Mouse (Mus musculus): ENCODE results near the gene Camk1d. TPM values are rescaled to one million over a fixed set of nuclear protein-coding genes. Genes with fewer than 3 reads are reported as not detected.

The Camk1d gene
- polyA plus RNA-seq, 1 experiment from 2014 or later: 7.6 TPM

DNA sequence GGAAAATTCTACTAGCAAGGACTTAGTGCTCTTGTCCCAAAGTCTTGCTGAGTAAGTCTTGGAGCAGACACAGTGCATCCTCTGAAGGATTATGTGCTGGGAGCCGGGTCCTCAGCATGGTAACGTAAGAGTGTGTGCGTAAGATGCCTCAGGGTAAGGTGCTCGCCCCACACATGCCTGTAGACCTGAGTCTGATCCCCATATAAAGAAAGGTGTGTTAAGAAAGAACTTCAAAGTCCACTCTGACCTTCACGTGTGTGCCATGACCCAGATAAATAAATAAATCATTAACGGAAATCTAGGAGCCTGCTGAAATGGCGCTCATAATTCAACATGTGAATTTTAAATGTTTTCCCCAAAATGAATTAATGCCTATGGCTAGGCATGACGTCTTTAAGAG, 37.5 kb downstream of the Camk1d start:
- WGBS: 75% methylated on average over 8 of the region's 8 CpGs
- no peaks in the 10 kb centered on the region for H3K36me3 ChIP-seq
- H3K4me3 ChIP-seq (replicated peaks): no peak overlapping the region
- no peak overlapping the region for H3K9ac ChIP-seq (replicated peaks)
- H3K27me3 ChIP-seq (replicated peaks): no peaks in the 10 kb centered on the region
- ATAC-seq (ENCODE audit: low FRiP score): no peak
- H3K9me3 ChIP-seq (replicated peaks): no peaks in the 10 kb centered on the region
- no peak overlapping the region for H3K27ac ChIP-seq (replicated peaks)
- peaks cover 14% of the 10 kb centered on the region for H3K4me1 ChIP-seq
- no peak overlapping the region for H3K4me2 ChIP-seq

DNA sequence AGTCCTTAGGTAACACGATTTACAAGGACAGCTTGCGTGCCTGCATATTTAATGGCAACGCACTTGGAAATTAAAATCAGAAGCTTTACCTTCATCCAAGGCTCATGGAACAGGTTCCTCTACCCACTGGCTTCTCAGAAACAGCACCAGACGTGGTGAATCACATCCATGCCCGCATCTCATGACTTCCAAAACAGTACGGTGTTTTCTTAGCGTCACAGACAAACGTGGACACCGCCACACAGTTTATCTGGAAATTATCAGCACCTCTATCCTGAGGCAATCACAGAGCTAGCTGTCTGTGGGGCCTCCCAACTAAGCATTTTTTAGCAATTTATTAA, 38.2 kb downstream of the Camk1d start:
- H3K4me1 ChIP-seq: peaks cover 14% of the 10 kb centered on the region
- no peak overlapping the region for H3K4me2 ChIP-seq
- H3K9me3 ChIP-seq (replicated peaks): no peaks in the 10 kb centered on the region
- no peak overlapping the region for H3K4me3 ChIP-seq (replicated peaks)
- no peak for ATAC-seq (ENCODE audit: low FRiP score)
- H3K9ac ChIP-seq (replicated peaks): no peak overlapping the region
- no peaks in the 10 kb centered on the region for H3K27me3 ChIP-seq (replicated peaks)
- no peaks in the 10 kb centered on the region for H3K36me3 ChIP-seq
- peak overlapping the region; percentile 33; the same call in 1 of the 2 replicates for H3K27ac ChIP-seq (replicated peaks)
- WGBS: 57% methylated on average over 9 of the region's 9 CpGs

- Histone ChIP-seq H3K9ac (replicated peaks) (no peak overlapping the region), H3K4me3 (replicated peaks) (no peak overlapping the region), H3K9me3 (replicated peaks) (no peaks in the 10 kb centered on the region), H3K4me2 (no peak overlapping the region), H3K4me1 (peaks cover 14% of the 10 kb centered on the region), H3K27me3 (replicated peaks) (no peaks in the 10 kb centered on the region), H3K36me3 (no peaks in the 10 kb centered on the region), H3K27ac (replicated peaks) (peak overlapping the region; percentile 33; the same call in 1 of the 2 replicates)
- ATAC-seq (ENCODE audit: low FRiP score): peak; percentile 41; the same call in 1 of the 2 replicates
- WGBS: 75% methylated on average over 12 of the region's 12 CpGs
Observed at GRCm38 (mm10) chr2:5675431-5676142, 38.7 kb downstream of the Camk1d start.

- Histone ChIP-seq H3K4me3 (replicated peaks) (no peak overlapping the region), H3K4me1 (peaks cover 14% of the 10 kb centered on the region), H3K27me3 (replicated peaks) (no peaks in the 10 kb centered on the region), H3K9ac (replicated peaks) (no peak overlapping the region), H3K27ac (replicated peaks) (no peak overlapping the region), H3K9me3 (replicated peaks) (no peaks in the 10 kb centered on the region), H3K4me2 (no peak overlapping the region), H3K36me3 (no peaks in the 10 kb centered on the region)
- no peak for ATAC-seq (ENCODE audit: low FRiP score)
- 95% methylated on average over 9 of the region's 9 CpGs for WGBS
Observed at GRCm38 (mm10) chr2:5674512-5674911, 39.8 kb downstream of the Camk1d start.

- no peaks in the 10 kb centered on the region for H3K36me3 ChIP-seq
- H3K4me1 ChIP-seq: peaks cover 14% of the 10 kb centered on the region
- no peaks in the 10 kb centered on the region for H3K27me3 ChIP-seq (replicated peaks)
- H3K4me3 ChIP-seq (replicated peaks): no peak overlapping the region
- no peak overlapping the region for H3K9ac ChIP-seq (replicated peaks)
- no peaks in the 10 kb centered on the region for H3K9me3 ChIP-seq (replicated peaks)
- no peak overlapping the region for H3K27ac ChIP-seq (replicated peaks)
- WGBS: 91% methylated on average over 6 of the region's 6 CpGs
- H3K4me2 ChIP-seq: no peak overlapping the region
- ATAC-seq (ENCODE audit: low FRiP score): no peak
Observed at GRCm38 (mm10) chr2:5673816-5674215, 40.5 kb downstream of the Camk1d start.

- H3K36me3 ChIP-seq: no peaks in the 10 kb centered on the region
- WGBS: 54% methylated on average over 7 of the region's 7 CpGs
- no peak for ATAC-seq (ENCODE audit: low FRiP score)
- no peak overlapping the region for H3K4me2 ChIP-seq
- H3K9me3 ChIP-seq (replicated peaks): no peaks in the 10 kb centered on the region
- peaks cover 14% of the 10 kb centered on the region for H3K4me1 ChIP-seq
- no peaks in the 10 kb centered on the region for H3K27me3 ChIP-seq (replicated peaks)
- no peak overlapping the region for H3K9ac ChIP-seq (replicated peaks)
- H3K27ac ChIP-seq (replicated peaks): no peak overlapping the region
- no peak overlapping the region for H3K4me3 ChIP-seq (replicated peaks)
Observed at GRCm38 (mm10) chr2:5672906-5673589, 41.3 kb downstream of the Camk1d start.

GRCm38 (mm10) chr2:5670146-5670545, 44.2 kb downstream of the Camk1d start:
- H3K9me3 ChIP-seq (replicated peaks): no peaks in the 10 kb centered on the region
- H3K9ac ChIP-seq (replicated peaks): no peak overlapping the region
- no peaks in the 10 kb centered on the region for H3K27me3 ChIP-seq (replicated peaks)
- 0 out of 2 replicates have a peak, but pooled peaks cover 3% of the 10 kb centered on the region for H3K4me1 ChIP-seq
- no peaks in the 10 kb centered on the region for H3K36me3 ChIP-seq
- no peak overlapping the region for H3K27ac ChIP-seq (replicated peaks)
- H3K4me2 ChIP-seq: no peak overlapping the region
- no peak overlapping the region for H3K4me3 ChIP-seq (replicated peaks)
- 91% methylated on average over 10 of the region's 10 CpGs for WGBS
- no peak for ATAC-seq (ENCODE audit: low FRiP score)

DNA sequence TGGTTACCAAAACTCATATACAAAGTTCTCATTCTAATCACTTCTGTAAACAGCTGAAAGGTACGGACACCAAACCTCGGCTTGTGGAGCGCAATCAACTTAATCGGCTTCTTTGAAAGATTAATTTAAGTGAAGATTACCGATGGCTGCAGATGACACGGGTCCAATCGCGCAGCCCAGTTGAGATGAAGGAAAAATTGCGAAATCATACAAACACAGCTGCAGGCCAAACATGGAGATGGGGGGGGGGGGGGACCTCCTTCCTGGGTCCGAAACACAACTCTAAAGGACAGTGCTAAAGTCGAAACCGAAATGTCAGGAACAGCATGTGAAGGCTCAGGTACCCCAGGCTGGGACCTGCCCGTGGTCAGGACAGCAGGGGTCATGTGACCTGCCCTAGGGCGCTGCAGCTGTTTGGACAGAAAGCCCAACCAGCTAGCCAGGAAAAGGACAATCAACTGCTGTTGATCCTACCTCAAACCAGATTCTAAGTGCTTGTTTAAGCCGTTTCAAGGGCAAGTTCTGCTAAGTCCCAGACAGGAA, 44.7 kb downstream of the Camk1d start:
- Histone ChIP-seq H3K4me3 (replicated peaks) (no peak overlapping the region), H3K36me3 (no peaks in the 10 kb centered on the region), H3K9me3 (replicated peaks) (no peaks in the 10 kb centered on the region), H3K27ac (replicated peaks) (no peak overlapping the region), H3K4me2 (no peak overlapping the region), H3K4me1 (0 out of 2 replicates have a peak, but pooled peaks cover 3% of the 10 kb centered on the region), H3K27me3 (replicated peaks) (no peaks in the 10 kb centered on the region), H3K9ac (replicated peaks) (no peak overlapping the region)
- WGBS: 93% methylated on average over 15 of the region's 15 CpGs
- no peak for ATAC-seq (ENCODE audit: low FRiP score)

DNA sequence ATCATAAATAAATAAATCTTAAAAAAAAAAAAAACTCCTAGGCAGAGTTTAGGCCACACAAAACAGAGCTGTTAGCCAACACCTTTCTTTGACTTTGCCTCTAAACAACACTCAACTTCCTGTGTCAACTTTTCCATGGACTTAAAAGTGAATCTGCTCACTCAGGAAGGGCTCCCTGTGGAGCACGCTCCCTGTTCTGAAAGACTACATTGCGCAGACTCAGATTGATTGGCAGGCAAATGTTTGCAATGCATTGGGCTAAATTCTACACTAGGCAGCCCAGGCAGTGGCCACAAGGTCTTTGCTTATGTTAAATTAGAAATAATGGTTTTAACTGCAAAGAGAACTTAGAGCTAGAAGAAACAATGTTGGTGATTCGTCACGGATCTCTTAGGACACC, 45.4 kb downstream of the Camk1d start:
- H3K27ac ChIP-seq (replicated peaks): no peak overlapping the region
- no peak overlapping the region for H3K4me3 ChIP-seq (replicated peaks)
- 88% methylated on average over 4 of the region's 4 CpGs for WGBS
- H3K27me3 ChIP-seq (replicated peaks): no peaks in the 10 kb centered on the region
- H3K4me2 ChIP-seq: no peak overlapping the region
- ATAC-seq (ENCODE audit: low FRiP score): no peak
- H3K4me1 ChIP-seq: 0 out of 2 replicates have a peak, but pooled peaks cover 3% of the 10 kb centered on the region
- H3K36me3 ChIP-seq: no peaks in the 10 kb centered on the region
- no peaks in the 10 kb centered on the region for H3K9me3 ChIP-seq (replicated peaks)
- no peak overlapping the region for H3K9ac ChIP-seq (replicated peaks)

- WGBS: 90% methylated on average over 9 of the region's 9 CpGs
- no peak overlapping the region for H3K27ac ChIP-seq (replicated peaks)
- H3K9ac ChIP-seq (replicated peaks): no peak overlapping the region
- no peak for ATAC-seq (ENCODE audit: low FRiP score)
- H3K4me1 ChIP-seq: no peaks in the 10 kb centered on the region
- no peaks in the 10 kb centered on the region for H3K36me3 ChIP-seq
- no peaks in the 10 kb centered on the region for H3K9me3 ChIP-seq (replicated peaks)
- H3K4me3 ChIP-seq (replicated peaks): no peak overlapping the region
- no peak overlapping the region for H3K4me2 ChIP-seq
- no peaks in the 10 kb centered on the region for H3K27me3 ChIP-seq (replicated peaks)
Observed at GRCm38 (mm10) chr2:5663499-5663898, 50.8 kb downstream of the Camk1d start.

GRCm38 (mm10) chr2:5661946-5662345, 52.4 kb downstream of the Camk1d start:
- Histone ChIP-seq H3K4me2 (no peak overlapping the region), H3K9me3 (replicated peaks) (no peaks in the 10 kb centered on the region), H3K4me1 (no peaks in the 10 kb centered on the region), H3K36me3 (no peaks in the 10 kb centered on the region), H3K9ac (replicated peaks) (no peak overlapping the region), H3K27me3 (replicated peaks) (no peaks in the 10 kb centered on the region), H3K27ac (replicated peaks) (no peak overlapping the region), H3K4me3 (replicated peaks) (no peak overlapping the region)
- WGBS: 68% methylated on average over 5 of the region's 5 CpGs
- ATAC-seq (ENCODE audit: low FRiP score): no peak

DNA sequence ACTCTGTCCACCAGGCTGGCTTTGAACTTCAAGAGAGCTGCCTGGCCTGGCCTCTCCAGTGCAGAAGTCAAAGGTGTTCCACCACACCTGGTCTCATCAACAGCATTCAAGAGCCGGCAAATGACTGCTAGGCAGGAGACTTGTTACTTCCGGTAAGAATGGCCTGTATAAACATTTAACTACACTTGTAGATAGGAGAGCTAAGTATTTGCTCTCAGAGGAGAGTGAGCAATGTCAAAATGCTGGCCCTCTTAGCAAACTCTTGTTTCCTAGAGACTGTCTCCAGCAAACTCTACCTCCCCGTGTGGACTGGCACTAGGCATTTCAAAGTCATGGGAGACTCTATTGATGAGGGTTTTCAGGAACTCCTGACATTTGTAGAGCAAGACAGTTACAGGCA, 56.3 kb downstream of the Camk1d start:
- H3K27me3 ChIP-seq (replicated peaks): no peaks in the 10 kb centered on the region
- H3K4me1 ChIP-seq: no peaks in the 10 kb centered on the region
- no peak overlapping the region for H3K27ac ChIP-seq (replicated peaks)
- no peak for ATAC-seq (ENCODE audit: low FRiP score)
- H3K9me3 ChIP-seq (replicated peaks): no peaks in the 10 kb centered on the region
- H3K4me2 ChIP-seq: no peak overlapping the region
- no peak overlapping the region for H3K4me3 ChIP-seq (replicated peaks)
- H3K9ac ChIP-seq (replicated peaks): no peak overlapping the region
- H3K36me3 ChIP-seq: no peaks in the 10 kb centered on the region
- WGBS: 85% methylated on average over 3 of the region's 3 CpGs

Measured in neural tube, embryonic 15.5 days (tissue).